Mouse (Mus musculus): Measurements from ENCODE around the gene Olfr508.
"Not testable (repeated sequence)": the region's sequence is repeated elsewhere in the genome, so short reads cannot be mapped to it uniquely, and the experiment has no call there.

Olfr508 gene

GRCm38 (mm10) chr7:108629694-108630093 lies at the start of gene Olfr508:
TSS of gene Olfr508 (plus strand) at chr7:108629994.
- DNase-seq (ENCODE audit: low spot score in 2 of 2) = no peak

GRCm38 (mm10) chr7:108589797-108590196 lies 40.0 kb upstream of the Olfr508 start:
- no peak for DNase-seq (ENCODE audit: low spot score in 2 of 2)

GRCm38 (mm10) chr7:108601916-108602315 lies 27.9 kb upstream of the Olfr508 start:
- DNase-seq (ENCODE audit: low spot score in 2 of 2) = not testable (repeated sequence)

- DNase-seq (ENCODE audit: low spot score in 2 of 2) = no peak
These were observed 19.3 kb upstream of the Olfr508 start, which contains the start of gene Olfr506 for GRCm38 (mm10) chr7:108610487-108610886. TSS of gene Olfr506 (plus strand) at chr7:108610787.

DNA sequence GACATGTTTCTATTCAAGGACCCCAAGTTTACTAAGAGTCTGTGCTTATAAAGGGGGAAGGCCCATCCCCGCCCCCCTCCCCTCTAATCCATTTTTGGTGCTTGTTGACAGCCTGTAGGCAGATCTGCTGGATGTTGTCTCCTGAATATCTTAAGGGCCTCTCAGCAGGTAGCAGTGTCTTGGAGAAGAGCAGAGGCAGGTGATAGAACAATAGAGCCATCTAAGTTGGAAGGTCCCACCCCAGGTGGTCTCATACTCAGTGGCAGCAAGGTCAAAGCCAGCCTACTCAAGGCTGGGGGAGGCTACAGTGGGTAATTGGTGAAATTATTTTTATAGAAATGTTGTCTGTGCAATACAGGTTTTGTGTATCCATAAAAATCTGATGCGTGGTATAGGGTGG lies 15.7 kb upstream of the Olfr508 start:
- DNase-seq (ENCODE audit: low spot score in 2 of 2) = no peak

GRCm38 (mm10) chr7:108616781-108617180 lies 13.0 kb upstream of the Olfr508 start:
- not testable (repeated sequence) for DNase-seq (ENCODE audit: low spot score in 2 of 2)

- DNase-seq (ENCODE audit: low spot score in 2 of 2) = no peak
These were observed 8.3 kb upstream of the Olfr508 start, which contains the start of gene Olfr507 for GRCm38 (mm10) chr7:108621514-108621913. TSS of gene Olfr507 (plus strand) at chr7:108621814.

DNA sequence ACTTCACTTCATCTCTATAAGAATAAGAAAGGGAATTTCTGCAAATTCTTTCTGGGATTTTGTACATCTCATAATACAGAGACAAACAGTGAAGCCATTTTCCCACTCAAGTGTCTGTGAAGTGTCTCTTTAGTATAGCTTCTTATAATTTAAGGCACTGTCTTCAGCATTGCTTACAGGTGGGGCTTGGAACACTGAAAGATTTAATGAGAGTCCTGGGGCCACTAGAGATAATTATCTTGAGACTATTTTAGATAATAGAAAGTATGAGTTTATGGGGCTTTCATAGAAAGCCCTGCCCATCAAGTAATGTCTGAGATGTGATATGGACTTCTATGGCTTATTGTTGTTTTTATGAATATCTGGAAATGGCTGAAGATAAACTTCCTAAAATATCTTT lies 22.0 kb downstream of the Olfr508 start, which contains the start of gene Olfr509:
Olfr509 (minus strand) TSS at position 101 of the 400 bp plus-strand sequence.
- DNase-seq (ENCODE audit: low spot score in 2 of 2) = no peak

DNA sequence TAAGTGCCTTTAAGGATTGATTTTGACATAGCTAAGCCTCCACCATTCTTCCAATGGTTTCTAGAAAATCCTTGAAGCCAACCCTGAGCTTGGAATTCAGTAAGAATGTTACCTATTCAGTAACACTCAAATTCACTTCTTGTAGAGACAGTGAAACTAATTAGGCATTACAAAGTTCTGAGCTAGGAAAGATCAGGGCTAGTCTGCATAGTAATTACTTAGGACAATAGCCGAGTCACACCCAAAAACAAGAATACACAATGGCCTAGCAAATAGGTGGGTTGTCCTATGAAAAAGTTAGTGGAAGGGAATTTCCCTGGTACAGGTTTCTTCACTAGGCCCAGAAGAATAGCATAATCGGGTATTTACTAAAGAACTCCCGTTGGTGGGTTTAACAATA lies 32.6 kb downstream of the Olfr508 start:
- DNase-seq (ENCODE audit: low spot score in 2 of 2) = no peak

GRCm38 (mm10) chr7:108666118-108666517 lies 36.3 kb downstream of the Olfr508 start, which contains the start of gene Olfr510:
TSS of gene Olfr510 (plus strand) at chr7:108666418.
- no peak for DNase-seq (ENCODE audit: low spot score in 2 of 2)

DNA sequence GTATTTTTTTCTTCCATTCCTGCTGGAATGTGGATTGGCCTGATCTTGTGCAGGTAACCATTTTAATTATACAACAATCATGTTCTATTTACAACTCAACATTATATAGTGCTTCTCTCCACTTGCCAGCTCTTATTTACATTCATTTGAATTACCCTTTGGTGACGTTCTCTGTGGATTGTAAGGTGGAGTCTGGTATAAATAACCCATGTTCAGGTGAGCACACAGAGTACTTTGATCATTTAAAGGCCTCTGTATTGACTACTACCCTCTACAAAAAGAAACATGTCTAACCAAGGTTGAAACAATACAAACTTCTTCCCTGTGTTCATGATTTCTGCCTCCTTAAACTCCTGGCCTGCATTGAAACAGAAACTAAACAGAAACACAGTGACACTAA lies 41.3 kb downstream of the Olfr508 start:
- DNase-seq (ENCODE audit: low spot score in 2 of 2) = no peak

GRCm38 (mm10) chr7:108678886-108679285 lies 49.1 kb downstream of the Olfr508 start:
- no peak for DNase-seq (ENCODE audit: low spot score in 2 of 2)

Measured in urinary bladder, adult 18-20 months (tissue).